Mouse (Mus musculus) heart, adult 18-20 months (tissue): ENCODE data around the gene Kcng3. TPM values are rescaled to one million over a fixed set of nuclear protein-coding genes. Genes with fewer than 3 reads are reported as not detected.

Experiments used
- DNase-seq, 2 experiments: peaks; one replicate each; pipeline ENCODE4 v3.0.0; 2021 to 2022; ENCODE audit warnings: mixed read lengths in 1 of 2
- total RNA-seq, 2 experiments: library from RNA; stranded (reverse); gene quantifications; 2 replicates each; pipeline ENCODE4 v1.2.3; 2021

Gene Kcng3
- total RNA-seq, 2 experiments from 2014 or later: 0.08 TPM; not detected in 1

- DNase-seq: peak in 1 of 2 experiments; percentile 22
These were observed 662 bp downstream of the Kcng3 start for GRCm38 (mm10) chr17:83630787-83631678.

- DNase-seq: no peak
These were observed 17.8 kb downstream of the Kcng3 start for GRCm38 (mm10) chr17:83613907-83614306.

GRCm38 (mm10) chr17:83609532-83609931 lies 22.2 kb downstream of the Kcng3 start:
- DNase-seq: no peak

GRCm38 (mm10) chr17:83600976-83601375 lies 30.7 kb downstream of the Kcng3 start:
- DNase-seq: no peak

- DNase-seq: no peak
These were observed 35.7 kb downstream of the Kcng3 start for GRCm38 (mm10) chr17:83595966-83596365.

- no peak for DNase-seq
These were observed 37.2 kb downstream of the Kcng3 start for GRCm38 (mm10) chr17:83594526-83594925.

- no peak for DNase-seq
These were observed 38.3 kb downstream of the Kcng3 start for GRCm38 (mm10) chr17:83593396-83593795.

GRCm38 (mm10) chr17:83588663-83589341 lies 42.9 kb downstream of the Kcng3 start:
- no peak for DNase-seq

- DNase-seq: no peak
These were observed 44.0 kb downstream of the Kcng3 start for GRCm38 (mm10) chr17:83587731-83588130.

GRCm38 (mm10) chr17:83582585-83582984 lies 49.1 kb downstream of the Kcng3 start:
- DNase-seq: no peak

- DNase-seq: no peak
These were observed 51.0 kb downstream of the Kcng3 start for GRCm38 (mm10) chr17:83580734-83581133.

GRCm38 (mm10) chr17:83576810-83577371 lies 54.8 kb downstream of the Kcng3 start:
- no peak for DNase-seq

GRCm38 (mm10) chr17:83574615-83575014 lies 57.1 kb downstream of the Kcng3 start:
- DNase-seq: no peak

- no peak for DNase-seq
These were observed 58.6 kb downstream of the Kcng3 start for GRCm38 (mm10) chr17:83573128-83573527.

GRCm38 (mm10) chr17:83572366-83572765 lies 59.3 kb downstream of the Kcng3 start:
- DNase-seq: no peak

GRCm38 (mm10) chr17:83567375-83567774 lies 64.3 kb downstream of the Kcng3 start:
- DNase-seq: no peak

GRCm38 (mm10) chr17:83565506-83565905 lies 66.2 kb downstream of the Kcng3 start:
- DNase-seq: no peak

GRCm38 (mm10) chr17:83564119-83564820 lies 67.4 kb downstream of the Kcng3 start:
- DNase-seq: peak; percentile 3 to 23

- DNase-seq: peak; percentile 48 to 75
These were observed 68.0 kb downstream of the Kcng3 start for GRCm38 (mm10) chr17:83563703-83564111.

- no peak for DNase-seq
These were observed 69.3 kb downstream of the Kcng3 start for GRCm38 (mm10) chr17:83562153-83563010.

- DNase-seq: no peak
These were observed 72.6 kb downstream of the Kcng3 start for GRCm38 (mm10) chr17:83559081-83559480.
